Mouse (Mus musculus) frontal cortex, adult 2 months (tissue): ENCODE results near the gene Zscan10. TPM values are rescaled to one million over a fixed set of nuclear protein-coding genes. Genes with fewer than 3 reads are reported as not detected.
"Not testable (repeated sequence)": the region's sequence is repeated elsewhere in the genome, so short reads cannot be mapped to it uniquely, and the experiment has no call there.

Experiments
- DNase-seq, 2 experiments: peaks; one replicate each; pipeline ENCODE4 v3.0.0; 2022; ENCODE audit warnings: low spot score in 1 of 2; ENCODE audit errors: extremely low spot score in 1 of 2
- polyA plus RNA-seq: library from polyadenylated mRNA; depleted of rRNA; stranded (reverse); fragments of >200 nt; gene quantifications from 2 replicates; pipeline ENCODE4 v1.2.3, GENCODE M21; 2012

Gene Zscan10
- polyA plus RNA-seq, 1 experiment, result not detected

DNA sequence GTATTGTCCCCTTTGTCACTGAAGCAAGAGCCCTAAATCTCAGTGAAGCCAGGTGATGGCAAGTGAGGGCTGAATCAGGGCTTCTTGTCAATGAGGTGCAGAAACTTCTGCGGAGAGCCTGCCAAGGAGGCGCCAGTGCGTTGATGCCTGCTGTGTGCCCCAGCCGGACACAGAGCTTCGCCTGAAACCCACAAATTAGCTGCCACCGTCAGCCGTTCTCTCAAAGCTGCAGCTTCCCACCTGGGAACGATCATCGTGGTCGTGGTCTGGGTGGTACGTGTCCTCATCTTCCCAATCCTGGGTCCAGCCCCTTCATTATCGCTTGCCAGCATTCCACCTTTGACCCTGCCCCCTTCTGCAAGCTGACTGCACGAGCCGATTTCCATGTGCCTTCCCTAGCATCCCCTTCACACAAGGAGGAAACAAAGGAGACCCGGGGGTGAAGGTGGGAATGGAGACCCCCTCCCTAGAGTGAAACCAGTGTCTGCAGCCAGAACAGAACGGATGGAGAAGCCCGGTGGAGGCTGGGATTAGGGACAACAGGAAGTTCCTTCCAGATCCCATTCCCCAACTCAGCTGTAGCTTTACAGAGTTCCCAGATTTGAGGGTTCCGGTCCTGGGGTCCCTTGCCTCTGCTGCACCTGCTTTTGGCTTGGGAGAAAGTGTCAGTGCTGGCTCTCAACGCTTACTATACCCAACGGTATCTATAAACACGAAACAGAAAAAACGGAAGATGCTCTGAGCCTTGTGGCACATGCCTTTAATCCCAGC lies 14.8 kb upstream of the Zscan10 start:
- DNase-seq, result peak; percentile 68 to 86

DNA sequence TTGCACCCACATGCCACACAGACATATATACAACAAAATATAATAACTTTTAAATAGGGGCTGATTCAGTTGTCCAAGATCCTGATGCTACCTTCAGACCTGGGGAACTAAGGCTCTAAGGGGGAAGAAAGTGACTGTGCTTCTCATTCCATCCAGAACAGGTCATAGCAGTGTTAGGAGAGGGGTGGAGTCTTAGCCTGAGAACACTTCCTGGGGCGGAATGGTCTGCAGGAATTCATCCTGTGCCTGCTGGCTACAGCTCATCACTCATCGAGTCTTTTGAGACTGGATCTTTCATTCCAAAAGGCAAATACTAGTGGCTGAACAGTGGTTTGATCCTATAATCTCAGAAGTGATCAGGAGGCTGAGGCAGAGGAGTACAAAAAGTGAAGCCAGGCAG lies 13.4 kb upstream of the Zscan10 start:
- no peak for DNase-seq

DNA sequence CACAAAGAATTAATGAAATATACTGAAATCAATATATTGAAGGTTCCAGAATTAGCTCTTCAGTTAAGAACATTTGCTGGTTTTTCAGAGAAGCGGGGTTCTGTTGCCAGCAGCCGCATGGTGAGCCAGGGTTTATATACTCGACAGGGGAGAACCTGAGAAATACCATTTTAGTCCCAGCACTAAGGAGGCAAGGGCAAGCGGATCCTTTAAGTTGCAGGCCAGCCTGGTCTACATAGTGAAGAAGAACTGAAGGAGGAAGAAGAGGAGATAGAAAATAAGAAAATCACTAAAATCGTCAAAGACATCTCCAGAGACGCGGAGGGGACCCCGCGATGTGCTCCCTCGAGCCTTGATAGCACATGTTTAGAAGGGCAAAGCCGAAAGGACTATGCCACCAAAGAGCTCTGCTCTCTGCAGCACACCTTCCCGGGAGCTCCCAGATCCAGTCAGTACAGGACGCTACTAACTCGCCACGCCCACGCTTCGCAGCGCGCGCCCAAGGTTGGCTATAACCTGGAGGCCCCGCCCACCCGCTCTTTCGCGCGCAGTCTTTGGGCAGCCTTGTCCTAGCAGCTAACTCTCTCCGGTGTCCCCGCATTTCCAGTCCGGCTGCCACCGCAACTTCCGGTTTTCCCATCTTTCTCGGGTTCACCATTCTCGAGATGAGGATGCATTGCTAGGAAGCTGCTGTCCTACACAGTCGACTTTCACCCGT lies 8.3 kb upstream of the Zscan10 start:
- DNase-seq, result peak; percentile 96 to 98

DNA sequence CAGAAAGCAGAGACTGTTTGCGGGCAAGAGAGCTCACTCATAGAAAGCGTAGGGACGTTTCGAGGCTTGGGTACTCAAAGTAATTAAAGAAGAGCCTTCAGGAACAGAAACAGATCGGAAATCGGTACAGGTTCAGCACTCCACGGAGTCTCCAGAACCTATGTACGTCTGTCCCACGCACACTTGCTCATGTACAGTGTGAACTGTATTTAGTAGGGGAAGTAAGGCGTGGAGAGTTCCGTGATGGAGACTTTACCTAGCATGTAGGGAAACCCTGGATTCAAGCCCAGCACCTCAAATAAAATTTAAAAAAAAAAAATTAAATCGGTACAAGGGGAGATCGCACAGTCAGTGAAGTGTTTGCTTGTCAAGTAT lies 7.7 kb upstream of the Zscan10 start:
- DNase-seq, result no peak

DNA sequence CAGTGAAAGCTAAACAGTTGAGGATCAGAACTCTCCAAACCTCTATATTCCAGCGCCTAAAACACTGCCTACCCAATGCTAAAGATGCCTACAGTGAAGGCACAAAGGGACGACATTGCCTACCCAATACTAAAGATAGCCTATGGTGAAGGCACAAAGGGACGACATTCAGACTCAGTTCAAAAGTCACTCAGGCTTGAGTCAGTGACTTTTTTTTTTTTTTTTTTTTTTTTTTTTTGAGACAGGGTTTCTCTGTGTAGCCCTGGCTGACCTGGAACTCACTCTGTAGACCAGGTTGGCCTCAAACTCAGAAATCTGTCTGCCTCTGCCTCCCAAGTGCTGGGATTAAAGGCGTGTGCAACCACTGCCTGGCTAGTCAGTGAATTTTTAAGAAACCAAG lies 5.5 kb upstream of the Zscan10 start:
- DNase-seq, result not testable (repeated sequence)

DNA sequence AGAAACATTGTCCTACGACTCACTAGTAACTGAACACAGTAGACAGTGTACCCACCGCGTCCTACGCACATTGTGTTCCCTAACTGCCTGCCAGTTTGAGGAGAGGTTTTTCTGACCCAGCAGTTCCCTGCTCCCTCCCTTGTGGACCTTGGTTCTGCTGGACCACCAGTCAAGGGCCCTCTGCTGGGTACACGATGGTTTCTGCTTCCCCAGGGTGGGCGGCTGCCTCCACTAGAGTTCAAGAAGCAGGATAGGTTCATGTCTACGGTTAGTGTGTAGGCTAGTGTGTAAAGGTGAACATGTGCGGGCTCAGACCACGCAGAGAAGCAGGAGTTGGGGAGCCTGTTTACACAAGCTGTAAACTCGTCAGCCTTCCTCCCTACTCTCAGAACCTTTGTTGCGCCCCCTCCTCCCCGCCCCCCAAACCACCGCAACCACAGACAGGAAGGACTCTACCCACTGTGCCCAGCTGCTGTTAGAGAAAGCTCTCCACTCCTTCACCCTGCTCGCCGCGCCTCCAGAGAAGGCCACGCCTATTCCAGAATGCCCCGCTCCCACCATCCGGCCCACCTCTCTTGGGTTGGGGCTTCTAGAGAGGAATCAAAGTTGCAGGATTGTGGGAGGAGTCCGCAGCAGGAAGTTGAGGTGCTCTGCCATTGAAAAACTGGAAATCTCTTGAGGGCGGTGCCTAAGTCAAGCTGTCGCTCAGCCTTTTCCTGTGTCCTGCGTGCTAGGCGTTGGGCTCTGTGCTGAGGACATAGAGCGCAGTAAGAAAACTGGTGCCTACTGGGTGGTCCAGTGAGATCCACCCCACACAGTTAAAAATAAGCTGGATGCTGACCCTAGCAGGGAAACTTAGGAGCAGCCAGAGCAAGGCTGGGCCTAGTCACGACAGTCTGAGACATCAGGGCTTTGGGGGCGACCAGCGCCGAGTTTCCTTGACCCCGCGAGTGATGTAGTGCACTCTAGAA lies 1.8 kb upstream of the Zscan10 start, which contains the start of gene Zfp13:
Zfp13 (minus strand) TSS at position 906 of the 971 bp plus-strand sequence.
- peak; percentile 67 to 73 for DNase-seq

DNA sequence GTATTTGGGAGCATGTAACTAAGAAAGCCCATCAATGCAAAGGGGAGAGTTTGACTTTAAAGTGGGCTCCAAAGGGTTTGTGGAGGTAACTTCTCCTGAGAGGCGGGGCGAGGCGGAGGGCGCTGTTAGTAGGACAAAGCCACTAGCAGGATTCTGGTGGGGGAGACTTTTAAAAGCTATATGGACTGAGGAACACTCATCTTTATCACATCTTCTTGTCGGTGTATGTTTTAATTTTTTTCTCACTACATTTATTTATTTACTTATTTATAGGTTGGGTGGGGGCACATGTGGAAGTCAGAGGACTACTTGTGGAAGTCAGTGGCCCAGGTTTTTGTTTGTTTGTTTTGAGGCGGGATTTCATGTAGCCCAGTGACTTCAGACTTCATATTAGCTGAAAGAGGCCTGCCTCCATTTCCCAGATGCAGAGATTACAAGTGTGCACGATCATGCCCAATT lies 1.0 kb upstream of the Zscan10 start:
- DNase-seq, result no peak

DNA sequence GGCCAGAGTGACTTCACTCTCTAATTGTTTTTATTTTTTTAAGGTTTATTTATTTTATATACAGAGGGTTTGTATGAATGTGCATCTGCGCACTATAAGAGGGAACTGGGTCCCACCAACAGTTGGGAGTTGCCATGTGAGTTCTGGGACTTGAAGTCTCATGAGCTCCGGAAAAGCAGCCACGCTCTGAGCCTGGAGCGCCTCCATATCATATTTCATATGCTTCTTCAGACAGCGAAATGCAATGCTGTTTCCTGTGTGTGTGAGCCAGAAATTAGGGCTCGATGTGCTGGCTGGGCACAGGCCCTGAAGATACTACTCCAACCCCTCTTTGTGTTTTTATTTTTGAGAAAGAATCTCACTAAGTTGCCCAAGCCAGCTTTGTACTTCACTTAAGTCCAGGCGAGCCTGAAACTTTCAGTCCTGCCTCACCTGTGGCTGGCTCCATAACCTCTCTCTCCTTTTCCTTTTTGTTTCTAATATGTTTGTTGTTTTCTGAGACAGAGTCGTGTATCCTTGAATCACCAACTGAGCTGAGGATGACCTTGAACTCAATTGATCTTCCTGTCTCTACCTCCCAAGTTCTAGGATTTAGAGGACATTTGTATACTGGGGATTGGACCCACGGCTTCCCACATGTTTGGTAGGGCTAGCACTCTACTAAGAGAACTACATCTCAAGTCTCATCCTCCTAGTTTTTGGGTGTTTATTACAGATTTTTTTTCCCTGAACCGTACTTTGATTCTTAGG lies 1.4 kb downstream of the Zscan10 start:
- no peak for DNase-seq

DNA sequence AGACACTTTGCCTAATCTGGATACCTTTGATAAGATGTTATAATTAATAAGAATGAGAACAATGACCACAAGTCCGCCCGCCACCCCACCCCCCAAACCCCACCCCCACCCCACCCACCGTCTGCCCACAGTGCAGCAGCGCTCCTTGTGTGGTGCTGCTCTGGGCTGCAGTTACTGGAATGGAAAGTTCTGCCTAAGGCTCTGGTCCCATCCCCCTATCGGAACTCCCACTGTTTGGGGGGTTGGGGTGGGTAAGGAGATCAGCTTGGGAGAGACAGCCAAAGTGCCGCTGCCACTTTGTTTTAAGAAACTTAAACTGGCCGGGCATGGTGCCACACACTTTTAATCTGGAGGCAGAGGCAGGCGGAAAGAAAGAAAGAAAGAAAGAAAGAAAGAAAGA lies 2.4 kb downstream of the Zscan10 start:
- DNase-seq, result no peak

DNA sequence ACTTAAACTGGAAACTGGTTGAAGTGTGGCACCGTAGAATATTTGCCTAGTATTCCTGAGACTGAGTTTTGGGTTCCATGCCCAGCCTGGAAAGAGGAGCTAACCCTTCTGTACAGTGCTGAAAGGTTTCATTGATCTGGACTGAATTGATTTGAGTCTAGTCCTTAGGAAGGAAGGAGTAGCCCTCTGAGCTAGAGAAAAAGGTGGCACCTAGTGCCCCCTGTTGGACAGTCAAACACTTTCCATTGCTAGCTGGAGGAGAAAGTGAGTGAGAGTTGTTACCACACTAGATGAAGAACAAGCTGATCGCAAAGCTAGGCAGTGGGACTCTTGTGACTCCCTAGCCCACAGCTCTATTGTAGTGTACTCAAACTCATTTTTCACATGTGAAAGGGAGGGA lies 2.9 kb downstream of the Zscan10 start:
- no peak for DNase-seq

DNA sequence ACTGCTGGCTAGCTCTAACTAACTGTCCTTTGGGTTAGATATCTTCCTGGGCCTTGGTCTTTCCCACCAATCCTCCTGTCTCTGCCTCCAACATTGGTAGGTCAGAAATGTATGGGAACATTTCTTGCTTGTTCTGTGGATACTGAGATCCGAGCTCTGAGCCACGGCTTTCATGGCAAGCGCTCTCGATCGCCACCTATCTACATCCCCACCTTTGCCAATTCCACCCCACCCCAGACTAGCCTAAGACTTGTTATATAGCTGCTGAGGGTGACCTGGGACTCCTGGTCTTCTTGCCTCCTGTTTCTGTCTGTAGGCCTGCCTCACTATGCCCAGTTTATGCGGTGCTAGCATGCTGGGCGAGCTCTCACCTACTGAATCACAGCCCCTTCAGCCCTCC lies 3.7 kb downstream of the Zscan10 start:
- no peak for DNase-seq

DNA sequence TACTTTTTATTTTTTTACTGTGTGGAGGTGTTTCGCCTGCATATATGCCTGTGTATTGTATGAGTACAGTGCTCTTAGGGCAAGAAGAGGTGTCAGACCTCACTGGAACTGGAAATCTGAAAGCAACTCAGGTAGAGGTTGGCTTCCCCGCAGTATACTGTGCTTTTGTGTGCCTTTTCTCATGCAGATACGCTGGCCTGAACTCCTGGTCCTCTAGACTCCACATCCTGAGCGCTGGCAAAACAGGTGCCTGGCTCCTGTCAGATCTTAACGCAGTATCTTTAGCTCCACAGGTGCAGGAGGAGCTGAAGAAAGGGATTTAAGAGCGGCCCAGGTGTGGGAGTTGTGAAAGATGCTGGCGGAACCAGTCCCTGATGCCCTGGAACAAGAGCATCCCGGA lies 4.6 kb downstream of the Zscan10 start:
- no peak for DNase-seq

DNA sequence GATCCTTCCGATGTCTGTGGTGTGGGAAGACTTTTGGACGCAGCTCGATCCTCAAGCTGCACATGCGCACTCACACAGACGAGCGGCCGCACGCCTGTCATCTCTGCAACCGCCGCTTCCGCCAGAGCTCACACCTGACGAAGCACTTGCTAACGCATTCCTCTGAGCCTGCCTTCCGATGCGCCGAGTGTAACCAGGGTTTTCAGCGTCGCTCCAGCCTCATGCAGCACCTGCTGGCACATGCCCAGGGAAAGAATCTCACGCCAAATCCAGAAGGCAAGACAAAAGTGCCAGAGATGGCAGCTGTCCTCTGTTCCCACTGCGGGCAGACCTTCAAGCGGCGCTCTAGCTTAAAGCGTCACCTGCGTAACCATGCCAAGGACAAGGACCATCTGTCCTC lies 9.0 kb downstream of the Zscan10 start:
- no peak for DNase-seq

DNA sequence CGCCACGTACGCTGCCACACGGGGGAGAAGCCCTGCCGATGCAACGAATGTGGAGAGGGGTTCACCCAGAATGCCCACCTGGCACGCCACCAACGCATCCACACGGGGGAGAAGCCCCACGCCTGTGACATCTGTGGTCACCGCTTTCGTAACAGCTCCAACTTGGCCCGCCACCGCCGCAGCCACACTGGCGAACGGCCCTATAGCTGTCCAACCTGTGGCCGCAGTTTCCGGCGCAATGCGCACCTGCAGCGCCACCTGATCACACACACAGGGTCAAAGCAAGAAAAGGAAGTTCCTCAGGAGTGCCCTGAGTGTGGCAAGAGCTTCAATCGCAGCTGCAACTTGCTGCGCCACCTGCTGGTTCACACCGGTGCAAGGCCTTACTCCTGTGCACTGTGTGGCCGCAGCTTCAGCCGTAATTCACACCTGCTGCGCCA lies 9.7 kb downstream of the Zscan10 start:
- peak in 1 of 2 experiments; percentile 44 for DNase-seq

DNA sequence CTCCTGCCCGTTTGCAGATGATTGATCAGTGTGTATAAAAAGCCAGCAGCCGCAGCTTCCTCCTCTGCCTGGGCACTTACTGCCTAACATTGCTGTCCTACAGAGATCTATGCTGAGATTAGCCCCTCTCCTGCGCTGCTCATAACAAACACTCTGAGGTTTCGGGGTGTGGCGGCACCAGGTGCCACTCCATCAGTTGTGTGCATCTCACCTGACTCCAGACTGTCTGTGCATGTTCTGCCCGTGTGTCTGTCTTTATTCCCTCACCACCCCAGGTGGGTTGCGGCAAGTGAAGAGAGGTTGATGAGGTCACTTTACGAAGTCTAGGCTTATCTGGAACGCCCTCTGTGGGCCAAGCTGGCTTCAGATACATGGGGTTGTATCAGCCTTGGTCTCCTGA lies 16.4 kb downstream of the Zscan10 start:
- no peak for DNase-seq

DNA sequence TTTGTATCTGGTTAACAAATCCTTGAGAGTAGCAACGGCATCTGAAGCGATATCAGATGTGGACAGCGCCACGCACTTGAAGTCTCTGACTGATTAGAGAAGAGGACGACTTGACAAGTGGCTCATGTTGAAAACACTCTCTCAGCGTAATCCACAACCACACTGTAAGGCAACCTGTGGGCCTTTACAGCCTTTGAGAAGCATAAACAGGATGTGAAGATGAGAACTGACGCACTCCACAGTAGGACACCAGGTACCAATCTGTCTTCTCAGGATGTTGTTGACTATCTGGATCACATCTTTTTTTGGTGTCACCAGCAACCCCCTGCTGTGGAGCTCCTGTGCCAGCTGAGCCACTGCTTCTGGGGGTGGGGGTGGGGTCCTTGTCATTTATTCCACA lies 19.7 kb downstream of the Zscan10 start:
- DNase-seq, result no peak

DNA sequence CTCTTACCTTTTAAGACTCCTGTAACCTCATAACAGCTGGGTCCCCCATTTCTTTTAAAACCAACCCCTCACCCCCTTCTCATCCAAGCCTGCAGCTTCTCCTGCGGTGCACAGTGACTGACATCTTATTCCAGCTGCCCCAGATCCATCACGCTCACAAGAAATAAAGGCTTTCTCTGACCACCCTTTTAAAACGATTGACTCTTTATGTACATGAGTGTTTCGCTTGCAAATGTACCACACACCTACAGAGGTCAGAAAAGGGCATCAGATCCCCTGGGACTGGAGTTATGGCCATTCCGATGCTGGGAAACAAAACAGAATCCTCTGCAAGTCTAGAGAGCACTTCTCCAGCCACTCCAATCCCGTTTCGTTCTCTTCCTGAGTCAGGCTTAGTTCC lies 27.2 kb downstream of the Zscan10 start:
- DNase-seq, result no peak

DNA sequence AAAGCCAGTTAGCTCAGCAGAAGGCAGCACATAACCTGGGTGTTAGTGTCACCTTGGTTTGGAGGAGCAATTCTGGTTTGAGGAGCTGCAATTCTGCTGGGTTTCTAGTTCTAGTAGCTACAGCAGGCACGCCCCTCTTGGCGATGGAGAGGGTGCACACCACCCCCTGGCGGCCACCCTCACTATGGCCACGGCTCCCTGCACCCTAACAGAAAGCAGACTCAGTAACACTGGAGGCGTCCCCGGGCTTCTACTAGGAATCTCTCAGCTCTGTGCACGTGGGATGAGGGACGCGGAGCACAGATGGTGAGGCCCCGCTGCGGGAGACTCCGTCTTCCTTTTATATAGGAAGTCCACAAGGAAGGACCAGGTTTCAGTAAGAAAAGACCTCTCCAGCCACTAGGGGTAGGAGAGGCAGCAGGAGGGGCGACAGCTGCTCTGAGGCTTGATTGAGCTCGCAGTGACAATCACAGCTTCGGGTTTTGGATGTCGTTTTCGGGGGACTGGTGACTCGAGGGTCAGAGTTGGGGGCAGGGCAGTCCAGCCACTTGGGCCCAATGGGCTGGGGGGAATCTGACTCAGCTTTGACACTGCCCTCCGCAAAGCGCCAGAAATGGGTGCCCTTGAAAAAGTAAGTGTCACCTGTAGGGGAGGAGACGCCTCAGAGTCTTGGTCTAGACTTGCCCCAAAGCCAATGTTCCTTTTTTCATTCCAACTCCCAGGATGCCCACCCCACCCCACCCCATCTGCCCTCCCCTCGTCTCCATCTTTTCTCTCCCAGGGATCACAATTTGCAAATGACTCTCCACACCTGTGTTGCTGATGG lies 29.8 kb downstream of the Zscan10 start:
- peak; percentile 62 to 90 for DNase-seq

DNA sequence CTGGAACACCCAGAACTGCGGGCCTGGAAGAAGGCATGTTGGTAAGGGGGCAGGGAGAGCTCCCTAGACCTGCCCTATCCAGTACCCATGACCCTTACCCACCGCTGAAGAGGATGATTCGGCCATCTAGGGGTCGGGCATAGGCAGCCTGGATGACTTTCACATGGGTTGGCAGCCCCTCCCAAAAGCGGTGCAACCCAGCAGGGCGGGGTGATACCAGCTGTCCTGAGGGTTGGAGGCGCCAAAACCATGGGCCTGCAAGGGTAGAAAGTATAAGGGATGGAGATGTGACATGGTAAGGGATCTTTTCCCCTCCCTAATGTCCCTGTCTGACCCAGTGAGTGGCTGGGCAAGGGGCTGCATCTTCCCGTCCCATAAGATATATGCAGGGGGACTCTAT lies 30.6 kb downstream of the Zscan10 start:
- no peak for DNase-seq
